Comparison of ENCODE assay signal across 10 mouse cellular contexts in the genomic region with DNA sequence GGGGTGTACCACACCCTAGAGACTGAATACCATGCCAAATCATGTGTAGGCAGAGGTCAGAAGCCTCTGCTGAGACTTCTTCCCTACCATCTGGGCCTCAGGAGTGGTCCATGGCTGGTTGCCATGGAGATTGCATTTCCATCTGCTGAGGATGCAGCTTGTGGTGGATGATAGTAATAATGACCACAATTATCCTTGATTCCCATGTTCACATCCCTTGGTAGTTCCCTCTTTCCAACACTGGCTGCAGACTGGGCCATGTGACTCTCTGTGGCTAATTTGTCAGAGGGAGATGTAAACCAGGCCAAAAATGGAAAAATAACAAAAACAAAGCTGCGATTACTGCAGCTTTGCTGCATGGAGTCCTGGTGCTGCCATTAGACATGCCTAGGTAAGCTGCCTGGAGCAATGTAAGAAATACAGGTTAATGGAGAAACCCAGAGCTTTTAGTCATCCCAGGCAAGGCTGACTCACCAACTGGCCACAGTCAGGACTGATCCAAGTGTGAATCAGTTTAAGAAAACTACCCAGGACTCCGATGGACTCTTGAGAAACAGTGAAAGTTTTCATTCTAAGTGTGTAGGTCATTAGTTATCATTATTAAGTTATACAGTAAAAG. TPM values are rescaled to one million over a fixed set of nuclear protein-coding genes. Genes with fewer than 3 reads are reported as not detected.
DNase-seq lines count a peak whose midpoint lies in the region; ATAC-seq lines count a peak whose summit lies in the region.
"Had no signal": no experiment of that assay in that cellular context is flagged by ENCODE, and none has a peak within 500 bp of the region (broad histone marks: within the 10 kb centered on the region; RNA-seq: fewer than 3 reads in every experiment).

No protein-coding gene starts in this region.

- intact Hi-C loops in gastrocnemius, postnatal 36 days (cut with DNase I) = no loop called here
- intact Hi-C loops in left cerebral cortex, postnatal 36 days (cut with DNase I) = loop anchor here (10.0 kb wide), 1 partner anchor 162 kb away; a partner anchor contains a TSS

- H3K4me2 ChIP-seq in forebrain, embryonic 16.5 days (ENCODE audit: low read length) = no peak overlapping the region
- H3K4me2 ChIP-seq in neural tube, embryonic 12.5 days (replicated peaks) = no peak overlapping the region

- peaks cover 18% of the 10 kb centered on the region for H3K4me1 ChIP-seq in forebrain, embryonic 16.5 days (replicated peaks; ENCODE audit: control insufficient read depth, insufficient read depth, low read length)
- H3K4me1 ChIP-seq in neural tube, embryonic 12.5 days = 0 out of 2 replicates have a peak, but pooled peaks cover 10% of the 10 kb centered on the region

- H3K9ac ChIP-seq in forebrain, embryonic 16.5 days (replicated peaks; ENCODE audit: low read depth, low read length) = no peak overlapping the region
- no peak overlapping the region for H3K9ac ChIP-seq in neural tube, embryonic 12.5 days
- H3K9ac ChIP-seq: liver, embryonic 14.5 days had no signal

- no peaks in the 10 kb centered on the region for H3K36me3 ChIP-seq in forebrain, embryonic 16.5 days (ENCODE audit: control insufficient read depth, insufficient read depth)
- H3K36me3 ChIP-seq in neural tube, embryonic 12.5 days = no peaks in the 10 kb centered on the region

- WGBS in forebrain, embryonic 16.5 days = 59% methylated on average over 2 of the region's 2 CpGs
- WGBS in neural tube, embryonic 12.5 days = 70% methylated on average over 2 of the region's 2 CpGs

- no peak overlapping the region for H3K4me3 ChIP-seq in forebrain, embryonic 16.5 days (replicated peaks; ENCODE audit: low read length)
- no peak overlapping the region for H3K4me3 ChIP-seq in neural tube, embryonic 12.5 days

- DNase-seq in embryo, embryonic 11 days = peak; percentile 34
- no peak for DNase-seq in embryo, embryonic 10 days (ENCODE audit: low spot score)
- DNase-seq in cerebellum, adult 9-11 months = peak; percentile 87
- DNase-seq in gastrocnemius, postnatal 36 days = no peak
- no peak for DNase-seq in left cerebral cortex, postnatal 36 days (ENCODE audit: low spot score in 2 of 2)
- DNase-seq in testis, postnatal 14 days (ENCODE audit: low spot score) = no peak

- no peaks in the 10 kb centered on the region for H3K27me3 ChIP-seq in forebrain, embryonic 16.5 days (replicated peaks; ENCODE audit: control insufficient read depth, insufficient read depth, low read length)
- no peaks in the 10 kb centered on the region for H3K27me3 ChIP-seq in neural tube, embryonic 12.5 days (replicated peaks)

- peak overlapping the region; percentile 83 for H3K27ac ChIP-seq in forebrain, embryonic 16.5 days (ENCODE audit: low read length)
- H3K27ac ChIP-seq in neural tube, embryonic 12.5 days = peak overlapping the region; percentile 67
- H3K27ac ChIP-seq: liver, embryonic 14.5 days had no signal

- ATAC-seq in forebrain, embryonic 16.5 days = peak; percentile 74
- ATAC-seq in neural tube, embryonic 12.5 days (ENCODE audit: low FRiP score, low read depth) = peak; percentile 82

- no peaks in the 10 kb centered on the region for H3K9me3 ChIP-seq in forebrain, embryonic 16.5 days (ENCODE audit: control insufficient read depth, low read length)
- H3K9me3 ChIP-seq in neural tube, embryonic 12.5 days = no peaks in the 10 kb centered on the region

RNA-seq across cellular contexts. Expression of a gene that starts 9.2 kb away (rescaled TPM):
- polyA plus RNA-seq in forebrain, embryonic 16.5 days (2015; fragmentation: Nextera tagmentation; extraction: Ambion mirVana) = 21.0 and 30.7 TPM in 2 replicates
- 19.1 and 20.5 TPM in 2 replicates for polyA plus RNA-seq in neural tube, embryonic 12.5 days (2016; fragmentation: Nextera tagmentation; extraction: Ambion mirVana)
- 1 to 10 TPM; 3.7 to 4.0 TPM for total RNA-seq in gastrocnemius, postnatal 36 days (2021)
- 100 to 1,000 TPM; 173 to 178 TPM for total RNA-seq in left cerebral cortex, postnatal 36 days (2021)

RNA-seq across cellular contexts. Expression of a gene that starts 30.6 kb away (rescaled TPM):
- polyA plus RNA-seq in forebrain, embryonic 16.5 days (2015; fragmentation: Nextera tagmentation; extraction: Ambion mirVana) = 18.4 and 21.1 TPM in 2 replicates
- 15.1 and 17.1 TPM in 2 replicates for polyA plus RNA-seq in neural tube, embryonic 12.5 days (2016; fragmentation: Nextera tagmentation; extraction: Ambion mirVana)
- 10 to 100 TPM; 21.1 to 26.3 TPM for total RNA-seq in gastrocnemius, postnatal 36 days (2021)
- total RNA-seq in left cerebral cortex, postnatal 36 days (2021) = 10 to 100 TPM; 24.8 to 27.7 TPM
- polyA plus RNA-seq: C2C12 had no signal

Comparison
In these comparisons a context has a peak if more than half of its experiments do, and no peak if none do; other contexts are left out.
1. DNase-seq: peak in embryo, embryonic 11 days (single experiment) and cerebellum, adult 9-11 months (single experiment); none in embryo, embryonic 10 days (single experiment), gastrocnemius, postnatal 36 days (0 of 2), left cerebral cortex, postnatal 36 days (0 of 2) and testis, postnatal 14 days (single experiment).
2. RNA of a gene that starts 9.2 kb away (total RNA-seq): 173 to 178 TPM in left cerebral cortex, postnatal 36 days; 3.7 to 4.0 TPM in gastrocnemius, postnatal 36 days; every median in the first group is over 10 times any median in the second.